Mouse (Mus musculus) midbrain, embryonic 14.5 days (tissue): ENCODE results near the gene 1700001L19Rik. TPM values are rescaled to one million over a fixed set of nuclear protein-coding genes. Genes with fewer than 3 reads are reported as not detected.

Experiments
- ATAC-seq: fragments of 200-750 bp; cut with Nextera tagmentation; 2 replicates; pipeline ENCODE4 v1.8.0; 2017; ENCODE audit warnings: moderate number of reproducible peaks, moderate library complexity; ENCODE audit not compliant: low FRiP score, low TSS enrichment
- DNase-seq: peaks from one replicate; pipeline ENCODE4 v3.0.0-alpha.2; 2015
- H3K27ac ChIP-seq: fragments of 300-500 bp; sonication (generic); replicated peaks from 2 replicates; pipeline ENCODE4 v1.5.1; 2014; ENCODE audit warnings: mild to moderate bottlenecking, low read depth, low read length, moderate library complexity
- H3K27me3 ChIP-seq: fragments of 300-500 bp; sonication (generic); 2 replicates; pipeline ENCODE4 v1.6.1; 2014; ENCODE audit warnings: low read length, control low read depth, mixed read lengths; ENCODE audit not compliant: control insufficient read depth, insufficient read depth
- H3K36me3 ChIP-seq: fragments of 300-500 bp; sonication (generic); 2 replicates; pipeline ENCODE4 v1.6.1; 2014; ENCODE audit warnings: low read length, control low read depth; ENCODE audit not compliant: control insufficient read depth, insufficient read depth
- H3K4me1 ChIP-seq: fragments of 300-500 bp; sonication (generic); 2 replicates; pipeline ENCODE4 v1.6.1; 2014; ENCODE audit warnings: mild to moderate bottlenecking, antibody characterized with exemption, low read length, control low read depth; ENCODE audit not compliant: control insufficient read depth, insufficient read depth
- H3K4me2 ChIP-seq: fragments of 300-500 bp; sonication (generic); 2 replicates; pipeline ENCODE4 v1.6.1; 2014; ENCODE audit warnings: mild to moderate bottlenecking, low read length, moderate library complexity
- H3K4me3 ChIP-seq: fragments of 300-500 bp; sonication (generic); replicated peaks from 2 replicates; pipeline ENCODE4 v1.5.1; 2014; ENCODE audit warnings: low read depth, low read length
- H3K9ac ChIP-seq: fragments of 300-500 bp; sonication (generic); replicated peaks from 2 replicates; pipeline ENCODE4 v1.6.1; 2014; ENCODE audit warnings: mild to moderate bottlenecking, low read length, moderate library complexity
- H3K9me3 ChIP-seq: fragments of 300-500 bp; sonication (generic); 2 replicates; pipeline ENCODE4 v1.6.1; 2016; ENCODE audit warnings: low read length, control low read depth, mixed read lengths; ENCODE audit not compliant: control insufficient read depth
- WGBS: fragments of 180-500 bp; shearing (Covaris S2); extraction: QIAGEN DNeasy Blood & Tissue Kit; methylation state at CpG from one replicate; pipeline ENCODE4 v1.1.7; 2014; 5-methylcytosine and 5-hydroxymethylcytosine counted together
- polyA plus RNA-seq: library from polyadenylated mRNA; unstranded; fragments of >200 nt; fragmentation: Nextera tagmentation; extraction: Ambion mirVana; gene quantifications from 2 replicates; pipeline ENCODE4 v1.2.1, GENCODE M21; 2014

The 1700001L19Rik gene
- polyA plus RNA-seq, 1 experiment from 2014 or later, result 4.6 TPM

DNA sequence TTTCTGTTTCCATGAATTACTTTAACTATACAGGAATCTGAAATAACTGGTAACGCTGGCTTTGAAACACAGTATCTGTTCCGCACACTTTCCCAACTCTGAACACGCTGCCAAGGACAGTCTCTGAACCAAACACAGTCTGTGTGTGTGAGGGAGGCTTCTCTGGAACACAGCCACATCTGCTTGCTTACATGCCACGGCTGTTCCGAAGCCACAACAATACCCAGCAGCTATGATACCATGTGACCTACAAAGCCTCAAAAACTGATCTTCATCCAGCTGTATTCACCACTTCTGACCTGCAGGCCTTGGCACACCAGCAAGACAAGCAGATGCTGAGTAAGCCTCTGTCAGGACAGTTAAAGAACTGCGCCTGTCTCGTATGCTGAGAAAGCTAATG, 19.3 kb upstream of the 1700001L19Rik start:
- no peaks in the 10 kb centered on the region for H3K27me3 ChIP-seq
- no peak overlapping the region for H3K27ac ChIP-seq
- H3K4me3 ChIP-seq, result no peak overlapping the region
- H3K4me1 ChIP-seq, result peaks cover 5% of the 10 kb centered on the region
- no peak overlapping the region for H3K4me2 ChIP-seq
- no peak overlapping the region for H3K9ac ChIP-seq
- no peaks in the 10 kb centered on the region for H3K9me3 ChIP-seq
- ATAC-seq (no peak), DNase-seq (no peak)
- 92% methylated on average over 7 of the region's 7 CpGs for WGBS
- peaks cover 28% of the 10 kb centered on the region for H3K36me3 ChIP-seq

GRCm38 (mm10) chr13:68581086-68581740, 16.0 kb upstream of the 1700001L19Rik start:
- H3K9me3 ChIP-seq, result no peaks in the 10 kb centered on the region
- no peaks in the 10 kb centered on the region for H3K27me3 ChIP-seq
- ATAC-seq (no peak), DNase-seq (no peak)
- H3K4me3 ChIP-seq, result peak overlapping the region; percentile 83
- H3K4me2 ChIP-seq, result peak overlapping the region; percentile 91
- H3K36me3 ChIP-seq, result peaks cover 48% of the 10 kb centered on the region
- H3K4me1 ChIP-seq, result peaks cover 7% of the 10 kb centered on the region
- peak overlapping the region; percentile 55; the same call in 1 of the 2 replicates for H3K27ac ChIP-seq
- peak overlapping the region; percentile 59 for H3K9ac ChIP-seq
- whole genome bisulfite sequencing, result 29% methylated on average over 14 of the region's 14 CpGs

GRCm38 (mm10) chr13:68581747-68582516, 15.3 kb upstream of the 1700001L19Rik start, which contains the start of the genes Mtrr and Fastkd3:
TSS of gene Mtrr (minus strand) at chr13:68582149.
TSS of gene Fastkd3 (plus strand) at chr13:68582234.
- Histone ChIP-seq H3K4me2 (peak within 1 kb of the TSS; percentile 91), H3K4me3 (peak within 1 kb of the TSS; percentile 83), H3K27ac (peak within 1 kb of the TSS; percentile 70), H3K27me3 (no peaks in the 10 kb centered on the region), H3K9ac (peak within 1 kb of the TSS; percentile 66), H3K9me3 (no peaks in the 10 kb centered on the region), H3K4me1 (peaks cover 7% of the 10 kb centered on the region), H3K36me3 (peaks cover 47% of the 10 kb centered on the region)
- under 1% methylated on average over 81 of the region's 81 CpGs for WGBS
- ATAC-seq (peak; percentile 100), DNase-seq (peak; percentile 99)

GRCm38 (mm10) chr13:68582517-68582780, 14.8 kb upstream of the 1700001L19Rik start:
- H3K4me1 ChIP-seq, result peaks cover 7% of the 10 kb centered on the region
- no peaks in the 10 kb centered on the region for H3K9me3 ChIP-seq
- peak overlapping the region; percentile 66 for H3K9ac ChIP-seq
- no peaks in the 10 kb centered on the region for H3K27me3 ChIP-seq
- DNase-seq (no peak), ATAC-seq (no peak; the same call in 1 of the 2 replicates)
- H3K27ac ChIP-seq, result peak overlapping the region; percentile 70
- peaks cover 47% of the 10 kb centered on the region for H3K36me3 ChIP-seq
- H3K4me2 ChIP-seq, result peak overlapping the region; percentile 91
- 1% methylated on average over 11 of the region's 11 CpGs for WGBS
- H3K4me3 ChIP-seq, result peak overlapping the region; percentile 83

DNA sequence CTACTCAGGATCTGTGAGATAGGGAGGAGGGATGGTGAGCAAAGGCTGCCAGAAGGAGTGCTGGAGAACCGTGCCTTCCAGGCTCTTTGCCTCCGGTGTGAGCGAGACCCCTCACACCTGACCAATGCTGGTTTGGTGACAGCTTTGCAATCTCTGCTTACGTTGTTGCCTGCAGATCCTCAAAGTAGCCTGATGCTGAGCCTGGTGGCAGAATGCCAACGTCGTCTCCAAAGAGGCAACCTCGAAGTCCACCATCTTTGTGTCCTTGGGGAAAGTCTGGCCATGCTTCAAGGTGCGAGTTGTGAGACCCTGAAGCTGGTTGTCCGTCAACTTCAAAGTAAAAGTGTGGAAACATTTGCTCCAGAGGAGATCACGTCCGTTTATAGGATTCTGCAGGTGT, 13.3 kb upstream of the 1700001L19Rik start:
- H3K9me3 ChIP-seq, result no peaks in the 10 kb centered on the region
- WGBS, result 93% methylated on average over 11 of the region's 11 CpGs
- DNase-seq (no peak), ATAC-seq (no peak)
- no peak overlapping the region for H3K27ac ChIP-seq
- no peak overlapping the region for H3K9ac ChIP-seq
- H3K4me3 ChIP-seq, result no peak overlapping the region
- H3K4me1 ChIP-seq, result peaks cover 7% of the 10 kb centered on the region
- no peak overlapping the region for H3K4me2 ChIP-seq
- H3K36me3 ChIP-seq, result peaks cover 56% of the 10 kb centered on the region
- H3K27me3 ChIP-seq, result no peaks in the 10 kb centered on the region

GRCm38 (mm10) chr13:68585441-68585840, 11.8 kb upstream of the 1700001L19Rik start:
- 86% methylated on average over 7 of the region's 7 CpGs for WGBS
- Histone ChIP-seq H3K4me2 (no peak overlapping the region), H3K27ac (no peak overlapping the region), H3K27me3 (no peaks in the 10 kb centered on the region), H3K36me3 (peaks cover 68% of the 10 kb centered on the region), H3K4me1 (peaks cover 7% of the 10 kb centered on the region), H3K9me3 (no peaks in the 10 kb centered on the region), H3K9ac (no peak overlapping the region), H3K4me3 (no peak overlapping the region)
- ATAC-seq (no peak), DNase-seq (no peak)

DNA sequence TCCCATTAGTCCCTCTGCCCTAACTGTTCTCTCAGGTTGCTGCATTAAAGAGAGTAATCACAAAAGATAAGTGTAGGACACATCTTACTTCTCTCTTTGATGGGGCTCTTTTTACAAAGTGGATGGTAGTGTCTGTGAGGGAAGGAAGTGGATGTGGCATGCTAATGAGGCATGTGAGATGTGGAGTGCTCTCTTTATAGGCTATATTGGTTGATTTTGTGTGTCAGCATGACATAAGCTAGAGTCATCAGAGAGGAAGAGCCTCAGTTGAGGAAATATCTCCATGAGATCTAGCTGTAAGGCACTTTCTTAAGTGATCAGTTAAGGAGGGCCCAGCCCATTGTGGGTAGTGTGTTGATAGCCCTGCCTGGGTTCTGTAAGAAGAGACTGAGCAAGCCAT, 8.9 kb upstream of the 1700001L19Rik start:
- no peak for DNase-seq
- H3K9me3 ChIP-seq, result no peaks in the 10 kb centered on the region
- no peak overlapping the region for H3K4me3 ChIP-seq
- H3K36me3 ChIP-seq, result peaks cover 90% of the 10 kb centered on the region
- no peak overlapping the region for H3K9ac ChIP-seq
- H3K4me2 ChIP-seq, result no peak overlapping the region
- H3K4me1 ChIP-seq, result no peaks in the 10 kb centered on the region
- ATAC-seq, result no peak
- no peak overlapping the region for H3K27ac ChIP-seq
- H3K27me3 ChIP-seq, result no peaks in the 10 kb centered on the region

- Histone ChIP-seq H3K36me3 (peaks cover 38% of the 10 kb centered on the region), H3K9ac (no peak overlapping the region), H3K4me2 (no peak overlapping the region), H3K27ac (no peak overlapping the region), H3K9me3 (no peaks in the 10 kb centered on the region), H3K4me1 (no peaks in the 10 kb centered on the region), H3K27me3 (no peaks in the 10 kb centered on the region), H3K4me3 (no peak overlapping the region)
- peak; percentile 79 for DNase-seq
- 74% methylated on average over 1 of the region's 1 CpGs for WGBS
- no peak for ATAC-seq
Measured at GRCm38 (mm10) chr13:68593797-68594196, 3.4 kb upstream of the 1700001L19Rik start.
